Mouse (Mus musculus) bone marrow, adult 2 months (tissue): Measurements from ENCODE around the gene Rbm47.

Experiments
- CTCF ChIP-seq: fragments of 200-500 bp; IDR thresholded peaks from 2 replicates; pipeline ENCODE4 v1.5.1; 2011; ENCODE audit warnings: low read length, control low read depth; ENCODE audit not compliant: control insufficient read depth, insufficient read depth
- POLR2A ChIP-seq: fragments of 200-500 bp; IDR thresholded peaks from 2 replicates; pipeline ENCODE4 v1.6.1; 2011; ENCODE audit warnings: low read depth, mild to moderate bottlenecking, control low read depth, low read length, borderline replicate concordance; ENCODE audit not compliant: control insufficient read depth

DNA sequence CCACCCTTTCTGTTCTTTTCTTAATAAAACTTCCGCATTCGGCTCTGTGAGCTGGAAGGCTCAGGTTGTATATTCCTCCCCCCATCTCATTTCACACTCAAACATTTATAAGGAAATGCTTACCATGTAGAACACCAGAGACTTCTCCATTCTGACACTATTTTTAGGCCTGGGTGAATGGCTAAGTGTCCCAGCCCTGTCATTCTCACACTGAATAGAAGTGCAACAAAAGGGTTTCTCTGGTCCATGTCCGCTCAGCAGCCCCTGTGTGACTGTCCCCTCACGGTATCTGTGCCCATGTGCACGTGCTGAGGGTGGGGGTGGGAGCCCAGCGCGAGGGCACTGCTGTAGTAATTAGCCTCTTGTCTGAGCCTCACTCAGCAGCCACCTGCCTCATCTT, 105.7 kb downstream of the Rbm47 start:
- TF ChIP-seq CTCF, result no peak
- TF ChIP-seq POLR2A, result 0 out of 2 replicates have a peak, but pooled peaks have one; percentile 24
